Mouse (Mus musculus) neural tube, embryonic 15.5 days (tissue): ENCODE measurements around the gene Hsp90aa1. TPM values are rescaled to one million over a fixed set of nuclear protein-coding genes. Genes with fewer than 3 reads are reported as not detected.
A peak's percentile ranks its signal among the peaks of the same experiment; 100 is the strongest.
"Not testable (repeated sequence)": the region's sequence is repeated elsewhere in the genome, so short reads cannot be mapped to it uniquely, and the experiment has no call there.

Source experiments
- ATAC-seq: fragments of 200-750 bp; cut with Nextera tagmentation; 2 replicates; pipeline ENCODE4 v1.8.0; 2017; ENCODE audit warnings: mild to moderate bottlenecking, moderate TSS enrichment, moderate library complexity; ENCODE audit not compliant: low FRiP score
- H3K27ac ChIP-seq: fragments of 300-500 bp; sonication (generic); replicated peaks from 2 replicates; pipeline ENCODE4 v1.5.1; 2015; ENCODE audit warnings: mild to moderate bottlenecking, inconsistent platforms
- H3K27me3 ChIP-seq: fragments of 300-500 bp; sonication (generic); replicated peaks from 2 replicates; pipeline ENCODE4 v1.6.1; 2015; ENCODE audit warnings: inconsistent platforms
- H3K36me3 ChIP-seq: fragments of 300-500 bp; sonication (generic); 2 replicates; pipeline ENCODE4 v1.6.1; 2015; ENCODE audit warnings: inconsistent platforms
- H3K4me1 ChIP-seq: fragments of 300-500 bp; sonication (generic); 2 replicates; pipeline ENCODE4 v1.6.1; 2015; ENCODE audit warnings: inconsistent platforms
- H3K4me2 ChIP-seq: fragments of 300-500 bp; sonication (generic); 2 replicates; pipeline ENCODE4 v1.6.1; 2015; ENCODE audit warnings: inconsistent platforms, mild to moderate bottlenecking, moderate library complexity
- H3K4me3 ChIP-seq: fragments of 300-500 bp; sonication (generic); replicated peaks from 2 replicates; pipeline ENCODE4 v1.5.1; 2015; ENCODE audit warnings: mild to moderate bottlenecking, inconsistent platforms
- H3K9ac ChIP-seq: fragments of 300-500 bp; sonication (generic); replicated peaks from 2 replicates; pipeline ENCODE4 v1.6.1; 2015; ENCODE audit warnings: mild to moderate bottlenecking, inconsistent platforms
- H3K9me3 ChIP-seq: fragments of 300-500 bp; sonication (generic); replicated peaks from 2 replicates; pipeline ENCODE4 v1.6.1; 2016; ENCODE audit warnings: inconsistent platforms
- WGBS: fragments of 180-500 bp; shearing (Covaris S2); methylation state at CpG from one replicate; pipeline ENCODE4 v1.1.7; 2015; ENCODE audit warnings: mixed read lengths; 5-methylcytosine and 5-hydroxymethylcytosine counted together
- polyA plus RNA-seq: library from polyadenylated mRNA; unstranded; fragments of >200 nt; fragmentation: Nextera tagmentation; extraction: Ambion mirVana; gene quantifications from 2 replicates; pipeline ENCODE4 v1.2.1, GENCODE M21; 2015

The Hsp90aa1 gene
- polyA plus RNA-seq, result 1,438 and 1,488 TPM in 2 replicates

DNA sequence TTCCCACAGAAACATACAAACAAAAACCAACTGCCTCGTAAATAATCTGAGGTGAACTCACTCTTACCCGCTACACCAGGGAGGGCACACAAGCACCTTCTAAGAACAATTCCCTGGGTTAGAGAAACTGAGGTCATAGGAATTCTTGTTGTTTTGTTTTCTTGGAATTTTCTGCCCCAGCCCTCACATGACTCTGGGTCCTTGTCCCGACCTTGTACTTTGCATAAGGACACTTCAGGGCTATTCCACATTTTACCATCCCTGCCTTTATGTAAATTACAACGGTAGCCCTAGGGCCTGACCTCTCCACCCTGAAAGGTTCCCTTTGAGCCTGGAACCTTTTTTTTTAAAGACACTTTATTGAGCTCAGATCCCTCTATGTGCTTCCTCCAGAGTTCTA is at the start of gene Hsp90aa1:
Hsp90aa1 (minus strand) TSS at position 173 of the 400 bp plus-strand sequence.
- Histone ChIP-seq H3K36me3 (no peaks in the 10 kb centered on the region), H3K9me3 (no peaks in the 10 kb centered on the region), H3K9ac (no peak within 1 kb of the TSS), H3K4me1 (peaks cover 27% of the 10 kb centered on the region), H3K27me3 (no peaks in the 10 kb centered on the region; the same call in 1 of the 2 replicates), H3K4me3 (no peak within 1 kb of the TSS), H3K27ac (no peak within 1 kb of the TSS), H3K4me2 (no peak within 1 kb of the TSS)
- ATAC-seq, result no peak
- WGBS, result 44% methylated on average over 4 of the region's 4 CpGs

DNA sequence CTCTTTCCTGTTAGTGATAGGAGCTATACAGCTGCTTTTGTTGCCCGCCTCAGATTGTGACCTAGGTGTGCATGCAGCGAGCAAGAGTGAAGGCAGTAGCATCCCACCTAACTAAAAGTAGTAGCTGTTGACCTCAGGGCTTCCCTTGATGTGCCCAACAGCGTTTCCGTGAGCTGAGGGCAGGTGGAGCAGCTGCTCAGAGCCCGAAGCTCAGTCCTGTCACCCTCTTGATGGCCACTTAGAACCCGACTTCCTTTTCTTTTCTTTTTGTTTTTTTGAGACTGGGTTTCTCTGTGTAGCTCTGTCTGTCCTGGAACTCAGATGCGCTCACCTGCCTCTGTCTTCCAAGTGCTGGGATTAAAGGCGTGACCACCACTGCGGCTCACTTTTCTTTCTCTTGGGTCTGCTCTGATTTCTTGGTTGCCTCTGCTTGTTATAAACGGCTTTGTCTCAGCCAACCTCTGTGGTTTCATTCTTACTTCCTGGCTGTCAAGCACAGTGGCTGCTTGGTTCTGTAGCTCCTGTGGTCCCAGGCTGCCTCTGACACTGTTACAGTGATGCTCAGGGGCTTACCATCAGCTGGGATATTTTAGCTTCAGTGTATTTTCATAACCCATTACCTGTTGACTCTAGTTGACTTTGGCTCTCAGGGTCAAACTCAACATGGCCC is 48.4 kb upstream of the Hsp90aa1 start:
- Histone ChIP-seq H3K4me3 (no peak overlapping the region), H3K4me2 (no peak overlapping the region), H3K9ac (no peak overlapping the region), H3K4me1 (0 out of 2 replicates have a peak, but pooled peaks cover 5% of the 10 kb centered on the region), H3K27ac (no peak overlapping the region), H3K9me3 (no peaks in the 10 kb centered on the region), H3K27me3 (no peaks in the 10 kb centered on the region), H3K36me3 (peaks cover 6% of the 10 kb centered on the region; the same call in 1 of the 2 replicates)
- ATAC-seq, result no peak
- 88% methylated on average over 10 of the region's 10 CpGs for WGBS

GRCm38 (mm10) chr12:110738158-110738921 is 35.8 kb upstream of the Hsp90aa1 start:
- Histone ChIP-seq H3K36me3 (0 out of 2 replicates have a peak, but pooled peaks cover 2% of the 10 kb centered on the region), H3K27ac (peak overlapping the region; percentile 92), H3K4me3 (peak overlapping the region; percentile 98), H3K27me3 (no peaks in the 10 kb centered on the region), H3K4me2 (peak overlapping the region; percentile 83), H3K9ac (peak overlapping the region; percentile 85), H3K9me3 (no peaks in the 10 kb centered on the region), H3K4me1 (peaks cover 34% of the 10 kb centered on the region)
- WGBS, result 0% methylated on average over 71 of the region's 72 CpGs
- peak; percentile 78 for ATAC-seq

DNA sequence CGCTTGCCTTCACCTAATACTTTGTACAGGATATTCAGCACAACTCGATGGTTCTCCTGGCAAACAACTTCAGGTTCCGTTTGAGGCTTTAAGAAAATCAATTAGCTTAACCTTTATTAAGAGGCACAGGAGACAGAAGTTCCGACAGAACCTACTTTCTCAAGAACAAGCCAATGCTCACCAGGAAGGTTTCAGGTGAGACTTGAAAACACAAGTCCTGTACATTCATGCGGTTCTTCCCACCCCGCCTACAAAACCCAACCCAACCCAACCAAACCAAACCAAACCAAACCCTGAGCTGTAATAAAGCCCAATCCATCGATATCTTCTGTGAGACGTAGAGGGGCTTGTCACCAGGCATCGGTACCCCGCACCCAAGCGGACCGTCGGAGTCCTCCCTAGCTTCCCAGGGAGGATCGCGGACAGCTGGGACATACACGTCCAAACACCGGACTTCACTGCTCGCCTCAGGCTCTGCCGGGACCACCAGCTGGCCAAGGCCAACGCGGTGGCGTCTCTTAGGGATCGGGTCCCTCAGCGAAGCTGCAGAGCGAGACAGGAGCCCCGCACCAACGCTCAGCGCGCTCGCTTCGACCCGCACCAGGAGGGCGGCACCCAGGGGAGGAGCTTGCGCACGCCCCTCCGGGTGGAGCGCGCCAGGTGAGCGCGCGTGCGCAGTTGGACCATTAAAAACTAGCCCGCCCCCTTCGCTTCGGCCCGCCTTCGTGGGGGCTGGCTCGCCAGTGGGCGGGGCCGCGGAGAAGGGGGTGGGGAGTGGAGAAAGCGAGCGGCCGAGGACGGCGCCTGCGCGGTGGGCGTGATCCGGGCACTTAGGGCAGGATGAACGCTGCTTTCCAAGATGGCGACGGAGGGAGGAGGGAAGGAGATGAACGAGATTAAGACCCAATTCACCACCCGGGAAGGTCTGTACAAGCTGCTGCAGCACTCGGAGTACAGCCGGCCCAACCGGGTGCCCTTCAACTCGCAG is 34.9 kb upstream of the Hsp90aa1 start, which contains the start of gene Wdr20:
Wdr20 (plus strand) TSS at position 775 of the 988 bp plus-strand sequence.
- no peaks in the 10 kb centered on the region for H3K9me3 ChIP-seq
- peak within 1 kb of the TSS; percentile 85 for H3K9ac ChIP-seq
- H3K4me1 ChIP-seq, result peaks cover 34% of the 10 kb centered on the region
- H3K4me2 ChIP-seq, result peak within 1 kb of the TSS; percentile 83
- peak within 1 kb of the TSS; percentile 92 for H3K27ac ChIP-seq
- H3K36me3 ChIP-seq, result 0 out of 2 replicates have a peak, but pooled peaks cover 2% of the 10 kb centered on the region
- peak within 1 kb of the TSS; percentile 98 for H3K4me3 ChIP-seq
- peak; percentile 96 for ATAC-seq
- no peaks in the 10 kb centered on the region for H3K27me3 ChIP-seq
- WGBS, result 1% methylated on average over 69 of the region's 69 CpGs

- peaks cover 30% of the 10 kb centered on the region for H3K4me1 ChIP-seq
- 5% methylated on average over 4 of the region's 4 CpGs for WGBS
- peak overlapping the region; percentile 98 for H3K4me3 ChIP-seq
- ATAC-seq, result no peak
- H3K9ac ChIP-seq, result peak overlapping the region; percentile 77
- peak overlapping the region; percentile 83 for H3K4me2 ChIP-seq
- peak overlapping the region; percentile 76; the same call in 1 of the 2 replicates for H3K27ac ChIP-seq
- no peaks in the 10 kb centered on the region for H3K9me3 ChIP-seq
- H3K36me3 ChIP-seq, result no peaks in the 10 kb centered on the region
- H3K27me3 ChIP-seq, result no peaks in the 10 kb centered on the region
Observed at GRCm38 (mm10) chr12:110736641-110737040, 34.1 kb upstream of the Hsp90aa1 start.

DNA sequence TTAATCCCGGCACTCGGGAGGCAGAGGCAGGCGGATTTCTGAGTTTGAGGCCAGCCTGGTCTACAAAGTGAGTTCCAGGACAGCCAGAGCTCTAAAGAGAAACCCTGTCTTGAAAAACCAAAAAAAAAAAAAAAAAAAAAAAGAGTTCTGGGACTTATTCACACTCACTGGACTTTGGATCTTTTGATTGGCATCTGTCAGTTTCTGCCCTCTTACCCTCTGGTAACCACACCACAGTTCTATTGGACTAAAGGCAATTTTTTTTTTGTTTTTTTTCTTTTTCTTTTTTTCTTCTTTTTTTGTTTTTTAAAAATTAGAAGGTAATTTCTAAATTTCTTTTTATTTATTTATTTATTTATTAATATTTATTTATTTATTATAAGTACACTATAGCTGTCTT is 30.7 kb upstream of the Hsp90aa1 start:
- H3K9ac ChIP-seq, H3K36me3 ChIP-seq, H3K27me3 ChIP-seq, H3K4me2 ChIP-seq, H3K4me3 ChIP-seq, H3K27ac ChIP-seq, H3K9me3 ChIP-seq, ATAC-seq: not testable (repeated sequence)
- 97% methylated on average over 3 of the region's 3 CpGs for WGBS
- H3K4me1 ChIP-seq, result peaks cover 10% of the 10 kb centered on the region

DNA sequence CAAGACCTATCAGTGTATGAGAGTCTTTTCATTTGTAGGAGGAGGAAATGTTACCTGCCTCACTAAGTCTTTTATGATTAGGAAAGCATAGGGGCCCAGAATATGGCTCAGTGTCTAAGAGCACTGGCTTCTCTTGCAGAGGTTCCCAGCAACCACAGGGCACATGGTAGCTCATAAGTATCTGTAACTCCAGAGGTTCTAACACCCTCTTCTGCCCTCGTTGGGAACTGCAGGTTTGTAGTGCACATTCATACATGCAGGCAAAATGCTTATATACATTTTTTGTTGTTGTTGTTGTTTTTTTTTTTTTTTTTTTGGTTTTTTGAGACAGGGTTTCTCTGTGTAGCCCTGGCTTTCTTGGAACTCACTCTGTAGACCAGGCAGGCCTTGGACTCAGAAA is 23.9 kb upstream of the Hsp90aa1 start:
- Histone ChIP-seq H3K4me1 (no peaks in the 10 kb centered on the region), H3K9ac (no peak overlapping the region), H3K36me3 (no peaks in the 10 kb centered on the region), H3K27me3 (no peaks in the 10 kb centered on the region), H3K9me3 (no peaks in the 10 kb centered on the region), H3K27ac (no peak overlapping the region), H3K4me3 (no peak overlapping the region), H3K4me2 (no peak overlapping the region)
- 70% methylated on average over 1 of the region's 1 CpGs for WGBS
- ATAC-seq, result no peak

- ATAC-seq, result no peak
- no peak overlapping the region for H3K9ac ChIP-seq
- H3K27ac ChIP-seq, result no peak overlapping the region
Observed at GRCm38 (mm10) chr12:110725489-110725888, 23.0 kb upstream of the Hsp90aa1 start.

DNA sequence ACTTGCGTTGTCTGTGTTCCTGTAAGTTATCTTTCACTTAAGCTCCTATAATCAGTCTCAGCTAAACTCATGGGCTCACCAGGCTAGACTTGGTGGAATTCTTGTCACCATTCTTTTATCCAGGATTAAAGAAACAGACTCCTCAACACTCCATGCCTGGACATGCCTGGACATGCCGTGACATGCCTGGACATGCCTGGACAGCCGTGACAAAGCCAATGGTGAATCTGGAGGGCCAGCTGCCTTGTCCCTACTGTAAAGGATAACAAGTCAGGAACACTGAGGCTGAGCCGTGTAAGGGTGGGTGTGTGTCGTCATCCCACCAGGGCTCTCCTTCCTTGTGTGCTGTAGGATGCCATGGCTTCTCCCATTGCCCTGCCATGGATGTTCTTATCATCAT is 22.5 kb upstream of the Hsp90aa1 start:
- H3K4me1 ChIP-seq, result no peaks in the 10 kb centered on the region
- no peaks in the 10 kb centered on the region for H3K9me3 ChIP-seq
- no peaks in the 10 kb centered on the region for H3K36me3 ChIP-seq
- H3K27me3 ChIP-seq, result no peaks in the 10 kb centered on the region
- 94% methylated on average over 5 of the region's 5 CpGs for WGBS
- no peak for ATAC-seq
- H3K9ac ChIP-seq, result no peak overlapping the region
- H3K4me3 ChIP-seq, result no peak overlapping the region
- H3K4me2 ChIP-seq, result no peak overlapping the region
- H3K27ac ChIP-seq, result no peak overlapping the region

More at GRCm38 (mm10) chr12:110725489-110725888, 23.0 kb upstream of the Hsp90aa1 start:
- Histone ChIP-seq H3K4me2 (no peak overlapping the region), H3K4me1 (no peaks in the 10 kb centered on the region), H3K36me3 (no peaks in the 10 kb centered on the region), H3K9me3 (no peaks in the 10 kb centered on the region), H3K4me3 (no peak overlapping the region), H3K27me3 (no peaks in the 10 kb centered on the region)
- 88% methylated on average over 5 of the region's 5 CpGs for WGBS

- H3K9me3 ChIP-seq, result no peaks in the 10 kb centered on the region
- H3K27me3 ChIP-seq, result no peaks in the 10 kb centered on the region
- 38% methylated on average over 5 of the region's 5 CpGs for WGBS
- H3K9ac ChIP-seq, result no peak overlapping the region
- no peaks in the 10 kb centered on the region for H3K36me3 ChIP-seq
- no peak for ATAC-seq
- H3K4me2 ChIP-seq, result no peak overlapping the region
- H3K4me3 ChIP-seq, result no peak overlapping the region
- no peak overlapping the region for H3K27ac ChIP-seq
- H3K4me1 ChIP-seq, result no peaks in the 10 kb centered on the region
Observed at GRCm38 (mm10) chr12:110716004-110716403, 13.5 kb upstream of the Hsp90aa1 start.

- no peaks in the 10 kb centered on the region for H3K9me3 ChIP-seq
- H3K4me3 ChIP-seq, result no peak overlapping the region
- 97% methylated on average over 6 of the region's 6 CpGs for WGBS
- H3K4me2 ChIP-seq, result no peak overlapping the region
- no peak overlapping the region for H3K27ac ChIP-seq
- no peaks in the 10 kb centered on the region for H3K36me3 ChIP-seq
- no peaks in the 10 kb centered on the region for H3K27me3 ChIP-seq
- no peaks in the 10 kb centered on the region for H3K4me1 ChIP-seq
- ATAC-seq, result no peak
- H3K9ac ChIP-seq, result no peak overlapping the region
Observed at GRCm38 (mm10) chr12:110714215-110714614, 11.7 kb upstream of the Hsp90aa1 start.
